Mouse (Mus musculus) lung, postnatal 25 days (tissue): Measurements from ENCODE around the gene Dnah9.
A peak's percentile ranks its signal among the peaks of the same experiment; 100 is the strongest.

ENCODE experiments used
- DNase-seq: peaks from one replicate; pipeline ENCODE4 v3.0.0; 2022; ENCODE audit warnings: low spot score

Gene Dnah9

DNA sequence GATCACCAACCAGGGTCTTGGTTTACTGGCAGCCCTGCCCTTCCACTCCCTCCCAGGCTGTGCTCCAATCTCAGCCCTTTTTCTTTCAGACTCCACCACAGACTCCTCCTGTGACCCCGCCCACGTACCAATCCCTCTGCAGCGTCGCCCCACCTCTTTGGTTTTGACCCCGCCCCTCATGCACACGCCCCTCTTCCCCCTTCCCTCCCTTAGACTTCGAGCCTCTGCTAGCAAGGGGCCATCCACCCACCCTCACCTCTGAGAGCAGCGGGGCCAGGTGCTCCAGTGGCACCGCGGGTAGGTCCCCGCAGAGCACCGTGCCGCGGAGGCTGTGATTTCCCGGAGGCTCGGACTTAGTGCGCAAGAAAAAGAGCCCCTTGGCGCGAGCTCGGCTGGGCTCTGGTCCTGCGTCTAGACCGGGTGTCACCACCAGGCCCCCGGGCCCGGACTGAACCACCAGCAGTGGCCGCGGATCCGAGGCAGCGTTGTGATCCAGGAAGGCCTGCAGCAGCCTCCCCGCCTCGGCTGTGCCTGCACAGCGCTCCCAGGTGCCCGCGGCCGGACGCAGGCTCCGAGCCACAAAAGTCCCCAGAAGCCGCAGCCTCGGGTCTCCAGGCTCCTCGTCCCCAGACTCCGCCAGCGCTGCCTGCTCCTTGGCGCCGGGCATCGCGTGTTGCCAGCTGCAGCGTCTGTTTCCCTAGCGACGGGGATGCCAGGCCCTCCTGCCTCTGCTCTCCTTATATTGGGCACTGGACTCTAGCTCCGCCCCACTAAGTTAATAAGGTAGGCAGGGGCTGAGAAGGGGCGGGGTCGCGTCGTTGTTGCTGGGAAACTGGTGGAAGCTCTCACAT is at the start of gene Dnah9:
Gene Dnah9, minus strand, starts transcription at position 751 of the 851 bp plus-strand sequence.
- DNase-seq, result peak; percentile 73

DNA sequence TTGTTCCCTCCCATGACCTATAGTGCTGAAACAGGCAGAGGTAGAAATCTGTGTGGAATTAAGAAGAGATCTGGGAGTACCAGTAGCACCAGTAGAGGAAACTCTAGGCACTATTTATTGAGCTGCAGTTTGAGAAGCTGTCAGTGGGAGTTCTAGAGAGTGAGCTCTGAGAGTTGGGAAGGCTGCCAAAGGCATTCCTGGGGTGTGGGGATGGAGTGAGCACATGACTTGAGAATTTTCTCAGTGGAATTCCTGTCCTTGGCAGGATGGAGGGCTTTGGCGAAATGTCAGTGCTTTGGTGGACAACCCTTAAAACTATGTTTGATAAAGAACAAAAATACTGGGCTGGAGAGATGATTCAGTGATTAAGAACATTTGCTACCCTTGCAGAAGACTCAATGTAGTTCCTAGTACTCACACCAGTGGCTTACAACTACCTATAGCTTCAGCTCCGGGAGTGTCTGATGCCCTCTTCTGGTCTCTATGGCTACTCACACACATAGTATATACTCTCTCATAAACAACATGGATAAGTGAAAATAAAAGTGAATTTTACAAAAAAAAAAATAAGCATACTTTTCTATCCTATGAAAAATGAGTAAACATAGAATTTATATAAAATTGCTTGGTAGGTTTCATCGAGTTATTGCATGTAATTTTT is 20.4 kb upstream of the Dnah9 start:
- peak; percentile 70 for DNase-seq

DNA sequence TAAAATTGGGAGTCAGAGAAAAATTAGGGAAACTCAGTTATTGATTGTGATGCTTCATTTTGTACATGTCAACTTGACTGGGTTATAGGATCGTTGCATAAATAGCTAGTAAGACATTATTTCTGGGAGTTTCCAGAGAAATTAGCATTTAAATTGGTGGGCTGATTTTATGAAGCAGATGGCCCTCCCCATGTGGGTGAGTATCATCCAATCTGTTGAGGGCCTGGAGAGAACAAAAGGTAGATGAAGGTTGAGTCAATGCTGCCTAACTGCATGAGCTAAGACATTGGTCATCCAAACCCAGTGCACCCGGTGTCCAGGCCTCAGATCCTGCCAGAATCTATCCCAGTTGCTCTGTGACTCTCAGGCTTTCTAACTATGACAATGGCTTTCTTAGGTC is 19.8 kb upstream of the Dnah9 start:
- DNase-seq, result no peak

DNA sequence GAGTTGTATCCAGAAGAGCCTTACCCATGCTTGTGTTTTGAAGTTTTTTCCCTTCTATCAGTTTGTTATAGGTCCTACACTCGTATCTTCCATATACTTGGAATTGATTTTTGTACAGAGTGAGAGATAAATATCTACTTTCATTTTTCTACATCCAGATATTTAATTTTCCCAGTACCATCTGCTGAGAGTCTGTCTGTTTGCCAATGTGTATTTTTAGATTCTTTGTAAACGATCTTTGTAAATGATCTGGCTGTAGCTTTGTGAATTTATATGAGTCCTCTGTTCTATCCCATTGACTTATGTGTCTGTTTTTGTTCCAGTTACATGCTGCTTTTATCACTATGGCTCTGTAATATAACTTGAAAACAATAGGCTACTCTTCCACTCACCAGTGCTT is 9.4 kb upstream of the Dnah9 start:
- no peak for DNase-seq

DNA sequence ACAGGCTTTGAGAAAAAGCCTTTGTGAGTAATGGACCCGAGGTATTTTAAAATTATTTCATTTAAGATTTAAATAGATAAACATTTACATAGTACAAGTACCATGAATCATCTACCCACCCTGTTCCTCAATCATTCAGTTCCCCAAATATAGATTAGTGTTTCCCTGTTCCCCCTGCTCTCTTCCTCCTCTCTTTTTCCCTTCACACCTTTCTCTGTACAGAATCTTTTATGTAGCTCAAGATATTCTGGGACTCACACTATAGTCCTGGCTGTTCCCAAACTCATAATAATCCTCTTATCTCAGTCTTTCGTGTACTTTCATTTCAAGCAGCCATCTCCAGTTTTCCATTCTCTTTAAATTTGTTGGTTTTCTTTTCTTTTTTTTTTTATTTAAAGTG is 4.3 kb downstream of the Dnah9 start:
- no peak for DNase-seq

DNA sequence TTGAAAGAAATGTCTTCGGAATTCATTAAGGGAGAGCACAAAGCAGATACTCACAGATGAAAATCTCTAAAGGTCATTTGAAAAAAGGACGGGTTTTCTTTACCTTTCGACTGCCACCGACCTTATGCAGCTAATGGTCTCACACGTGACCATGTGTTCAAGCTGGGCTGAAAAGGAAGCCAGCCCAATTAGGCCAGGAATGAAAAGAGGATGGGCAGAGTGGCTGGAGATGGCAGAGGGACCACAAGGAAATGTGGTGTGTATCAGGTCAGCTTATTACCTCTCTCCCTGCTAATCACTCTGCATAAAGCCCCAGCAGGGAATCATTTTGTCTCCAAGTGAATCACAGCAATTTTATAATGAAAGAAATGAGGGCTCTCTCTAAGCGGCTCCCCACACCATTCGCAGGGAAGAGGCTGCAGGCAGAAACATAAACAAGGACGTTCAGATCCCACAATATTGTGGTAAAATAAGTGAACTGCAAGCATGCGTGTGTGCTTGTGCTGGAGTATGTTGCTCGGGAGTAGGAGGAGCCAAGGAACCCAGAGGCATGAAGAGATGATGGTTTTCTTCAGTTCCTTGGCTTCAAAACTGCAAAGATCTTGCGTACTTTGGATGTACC is 27.6 kb downstream of the Dnah9 start:
- DNase-seq, result no peak

DNA sequence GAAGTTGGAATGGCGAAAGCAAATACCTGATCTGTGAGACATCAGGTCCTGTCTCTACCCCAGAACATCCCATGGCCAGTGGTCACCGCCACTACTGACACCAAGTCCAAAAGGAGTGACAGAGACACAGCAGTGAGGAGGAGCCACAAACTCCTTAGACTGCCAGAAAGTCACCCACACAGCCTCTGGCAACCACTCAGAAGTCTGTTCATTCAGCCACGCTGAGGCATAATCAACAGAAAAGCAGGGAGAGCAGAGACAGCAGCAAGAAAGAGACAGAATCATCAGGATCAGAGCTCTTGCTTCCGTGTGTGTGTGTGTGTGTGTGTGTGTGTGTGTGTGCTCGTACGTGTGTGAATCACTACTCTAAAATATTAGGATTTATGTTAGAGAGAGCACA is 33.5 kb downstream of the Dnah9 start:
- no peak for DNase-seq

DNA sequence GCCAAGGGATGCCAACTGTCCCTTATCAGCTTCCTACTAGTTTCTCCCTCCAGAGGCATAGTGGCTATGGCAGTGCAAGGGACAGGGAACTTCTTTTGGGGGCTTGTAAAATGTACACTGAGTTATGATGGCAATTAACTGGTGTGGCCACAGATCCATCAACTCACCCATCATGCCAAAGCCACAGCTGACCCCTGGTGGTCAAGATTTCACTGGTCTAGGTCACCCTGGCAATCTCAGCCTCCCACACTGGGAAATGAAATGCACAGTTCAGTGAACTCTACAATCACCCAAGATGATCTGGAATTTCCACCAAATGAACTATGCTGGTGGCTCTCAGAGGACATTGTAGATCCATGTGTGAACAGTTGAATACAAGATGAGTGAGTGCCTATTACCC is 42.2 kb downstream of the Dnah9 start:
- no peak for DNase-seq

DNA sequence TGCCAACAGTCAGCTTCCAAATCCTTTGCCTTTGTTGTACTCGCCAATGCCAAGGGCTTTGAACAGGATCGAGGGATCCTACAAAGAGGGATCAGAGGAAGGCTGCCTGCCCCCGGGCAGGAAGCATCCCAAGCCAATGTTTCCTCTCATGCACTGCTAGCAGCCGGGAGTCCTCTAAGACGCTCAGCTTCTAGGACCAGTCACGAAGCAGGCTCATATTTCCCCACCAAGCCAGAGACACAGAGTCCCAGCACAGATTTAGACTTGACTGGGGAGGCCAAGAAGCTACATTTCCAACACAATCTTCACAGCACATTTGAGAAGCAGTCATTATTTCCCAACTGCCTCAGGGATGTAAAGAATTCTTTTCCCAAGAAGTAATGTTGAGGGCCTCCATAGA is 43.9 kb downstream of the Dnah9 start:
- no peak for DNase-seq

DNA sequence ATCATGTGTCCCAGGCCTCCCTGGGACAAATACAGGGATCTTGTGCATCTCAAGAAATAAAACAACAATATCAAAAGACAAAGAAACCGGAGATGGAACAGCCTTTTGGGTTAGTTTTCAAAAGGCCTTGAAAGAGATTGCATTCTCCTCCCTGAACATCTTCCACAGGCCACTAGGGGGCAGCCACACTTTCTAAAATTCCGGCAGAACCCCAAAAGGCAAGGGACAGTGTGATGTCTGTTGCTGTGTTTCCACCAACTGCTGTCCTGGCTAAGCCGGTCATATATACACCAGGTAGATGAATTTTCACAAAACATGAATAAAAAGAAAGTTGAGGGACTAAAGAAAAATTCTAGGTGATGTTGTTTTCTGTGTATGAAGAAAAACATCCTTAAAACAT is 46.3 kb downstream of the Dnah9 start:
- DNase-seq, result peak; percentile 26

DNA sequence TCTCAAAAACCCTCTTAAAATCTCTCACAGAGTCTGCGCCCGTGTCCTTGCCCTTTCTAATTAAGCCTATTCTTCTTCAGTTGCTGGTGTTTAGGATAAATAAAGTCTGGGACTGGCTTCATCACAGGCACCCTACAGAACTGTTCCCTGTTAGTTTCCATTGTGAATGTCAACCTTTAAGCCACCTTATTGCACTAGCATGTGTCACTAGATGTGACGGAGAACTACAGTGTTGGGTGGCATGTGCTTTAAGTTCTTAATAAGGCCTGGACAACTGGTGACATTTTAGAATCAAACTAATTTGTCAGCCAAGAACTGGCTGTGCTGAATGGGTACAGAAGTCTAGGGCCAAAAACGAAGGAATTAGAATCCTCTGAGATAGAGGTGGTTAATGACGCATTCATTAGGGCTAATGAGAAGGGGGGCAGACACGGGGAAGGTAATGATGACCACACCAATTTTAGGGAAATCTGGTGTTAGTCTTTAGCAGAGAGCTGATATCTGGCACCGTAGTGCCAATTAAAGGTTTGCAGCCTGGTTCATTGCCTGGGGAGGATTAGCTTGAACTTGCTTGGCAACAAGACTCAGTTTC is 84.6 kb downstream of the Dnah9 start:
- no peak for DNase-seq

DNA sequence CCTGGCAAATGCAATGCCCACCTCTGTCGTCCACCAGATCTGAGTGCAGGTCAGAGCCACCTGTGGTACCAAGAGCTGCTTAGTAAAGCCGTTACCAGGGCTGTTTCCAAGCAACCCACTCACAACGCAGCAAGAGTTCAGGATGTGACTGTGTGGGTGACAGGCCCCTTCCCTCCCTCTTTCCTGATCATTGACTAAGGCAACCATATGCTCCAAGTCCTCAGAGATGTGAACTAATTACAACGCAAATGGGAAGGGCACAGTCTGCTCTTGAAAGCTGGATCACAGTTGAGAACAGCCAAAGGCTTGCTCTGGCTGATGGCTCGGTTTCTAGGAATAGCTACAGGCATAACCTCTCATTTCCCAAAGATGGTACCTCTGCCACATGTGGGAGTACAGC is 95.4 kb downstream of the Dnah9 start:
- DNase-seq, result no peak

DNA sequence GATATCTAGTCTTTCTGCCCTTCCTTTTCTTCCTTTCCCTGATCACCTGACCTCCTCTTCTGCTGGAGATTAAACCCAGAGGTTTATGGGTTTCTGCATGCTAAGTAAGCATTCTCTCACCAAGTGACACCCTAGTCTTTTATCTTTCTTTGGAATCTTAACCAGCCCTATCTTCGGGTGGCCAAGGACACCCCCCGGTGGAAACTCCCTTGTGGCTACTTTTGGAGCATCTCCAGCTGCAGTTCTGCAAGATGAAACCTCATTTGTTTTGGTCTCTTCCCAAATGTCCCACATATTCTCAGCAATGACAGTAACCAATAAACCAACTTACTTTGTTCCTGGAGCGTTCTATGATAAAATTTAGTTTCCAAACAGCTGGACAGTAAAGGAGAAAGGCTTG is 109.4 kb downstream of the Dnah9 start:
- DNase-seq, result no peak

DNA sequence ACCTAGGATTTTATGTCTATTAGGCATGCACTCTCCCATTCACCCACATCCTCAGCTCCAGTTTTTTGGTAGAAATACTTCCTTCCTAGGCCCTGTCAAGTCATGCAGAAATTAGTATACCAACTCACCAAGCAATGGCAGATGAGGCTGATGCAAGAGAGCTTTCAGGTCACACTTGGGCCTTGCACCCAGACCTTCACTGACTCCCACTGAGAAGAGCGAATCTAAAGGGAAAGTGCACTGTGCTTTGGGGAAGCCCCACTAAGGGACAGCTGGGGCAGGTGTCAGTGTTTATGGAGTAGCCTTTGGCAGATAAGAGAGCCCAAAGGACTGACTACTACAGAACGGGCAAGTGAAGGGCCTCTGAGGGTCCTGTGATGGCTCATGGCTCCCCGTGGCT is 117.1 kb downstream of the Dnah9 start:
- DNase-seq, result no peak

DNA sequence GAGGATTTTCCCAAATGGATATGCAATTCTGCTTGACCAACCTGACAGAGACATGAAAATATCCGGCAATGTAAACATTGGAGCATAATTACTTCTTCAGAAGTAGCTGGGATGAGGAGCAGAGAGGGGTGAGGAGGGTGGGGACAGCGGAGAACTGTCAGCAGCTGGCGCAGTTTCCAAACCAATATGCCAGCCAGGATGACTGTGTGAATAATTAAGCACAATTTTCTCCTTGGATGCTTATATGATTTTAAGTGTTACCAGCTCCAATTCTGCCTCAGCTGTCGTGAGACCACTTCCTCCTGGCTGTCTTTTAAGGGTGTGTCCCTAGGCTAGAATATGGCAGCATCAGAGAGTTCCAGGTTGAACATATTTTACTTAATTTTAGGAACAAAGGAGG is 119.2 kb downstream of the Dnah9 start:
- no peak for DNase-seq

DNA sequence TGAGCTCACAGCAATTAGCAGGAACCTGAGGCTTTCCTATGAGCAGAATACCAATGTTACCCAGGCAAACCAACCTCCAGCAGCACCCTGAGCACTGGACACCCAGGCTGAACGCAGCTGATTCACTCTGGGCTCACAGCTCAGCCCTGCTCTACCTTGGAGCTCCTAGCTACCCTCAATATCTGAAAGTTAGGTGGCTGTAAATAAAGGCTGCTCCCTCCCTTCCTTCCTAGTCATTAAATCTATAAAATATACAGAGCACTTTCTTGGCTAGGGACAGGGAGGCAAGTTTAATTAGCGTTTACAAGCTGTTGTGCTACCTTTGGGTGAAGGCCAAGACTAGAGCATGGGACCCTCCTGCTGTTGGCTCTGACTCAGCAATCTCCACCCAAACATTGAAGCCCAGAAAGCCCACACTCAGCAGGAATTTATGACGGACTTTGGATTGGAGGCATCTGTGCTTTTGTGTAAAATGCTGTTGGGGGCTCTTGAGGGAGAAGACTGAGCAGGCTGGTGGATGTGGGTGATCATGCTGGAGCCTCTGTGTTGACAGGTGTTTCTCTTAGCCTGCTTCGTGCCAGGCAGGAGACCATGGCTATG is 121.7 kb downstream of the Dnah9 start:
- DNase-seq, result no peak

DNA sequence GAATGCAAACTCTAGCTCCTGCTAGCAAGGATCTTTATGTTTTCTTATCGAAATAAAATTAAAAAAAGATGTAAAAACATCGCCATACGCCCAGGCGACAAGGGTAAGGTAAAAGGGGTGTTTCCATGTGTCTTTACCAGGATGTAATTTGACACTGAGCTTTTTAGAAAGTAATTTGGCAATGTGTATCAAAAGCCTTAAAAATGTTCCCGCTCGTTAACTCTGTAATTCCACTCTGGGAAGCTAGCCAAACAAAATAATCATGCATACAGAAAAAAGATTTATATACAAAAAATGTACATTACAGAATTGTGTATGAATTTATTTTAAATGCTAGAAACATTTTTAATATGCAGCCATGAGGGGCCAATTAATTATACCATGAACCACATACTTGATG is 124.7 kb downstream of the Dnah9 start:
- DNase-seq, result no peak

DNA sequence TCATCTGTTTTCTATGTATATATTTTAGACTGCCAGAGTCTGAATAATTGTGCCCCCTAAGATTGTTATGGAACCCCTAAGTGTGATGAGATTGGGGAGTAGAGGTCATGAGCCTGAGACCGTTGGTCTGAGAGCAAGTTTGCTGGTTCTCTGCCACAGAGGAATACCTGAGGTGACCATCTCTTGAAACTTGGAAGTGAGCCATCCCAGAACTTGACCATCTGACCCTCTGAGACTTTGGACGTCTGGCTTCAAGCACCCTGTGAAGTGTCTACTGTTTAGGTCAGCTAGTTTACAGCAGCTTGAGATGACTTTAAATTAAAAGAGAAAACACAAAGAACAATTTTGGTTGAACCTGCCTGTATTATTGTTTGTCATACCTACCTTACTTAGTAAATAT is 125.8 kb downstream of the Dnah9 start:
- DNase-seq, result no peak

DNA sequence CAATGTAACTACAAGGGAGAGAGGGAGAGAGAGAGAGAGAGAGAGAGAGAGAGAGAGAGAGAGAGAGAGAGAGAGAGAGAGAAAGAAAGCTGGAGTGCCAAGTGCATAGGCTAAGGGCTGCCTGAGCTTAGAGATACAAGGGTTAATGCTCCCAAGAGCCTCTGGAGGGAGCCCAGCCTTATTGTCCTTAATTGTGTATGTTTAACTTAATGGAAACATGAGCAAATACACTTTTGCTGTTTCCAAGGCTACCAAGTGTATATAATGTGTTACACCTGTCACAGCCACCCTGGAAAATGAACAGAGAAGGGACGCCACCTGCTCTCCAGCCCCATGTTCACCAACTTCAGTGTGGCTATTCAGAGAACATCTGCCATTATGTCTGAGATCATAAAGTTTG is 142.6 kb downstream of the Dnah9 start:
- no peak for DNase-seq

DNA sequence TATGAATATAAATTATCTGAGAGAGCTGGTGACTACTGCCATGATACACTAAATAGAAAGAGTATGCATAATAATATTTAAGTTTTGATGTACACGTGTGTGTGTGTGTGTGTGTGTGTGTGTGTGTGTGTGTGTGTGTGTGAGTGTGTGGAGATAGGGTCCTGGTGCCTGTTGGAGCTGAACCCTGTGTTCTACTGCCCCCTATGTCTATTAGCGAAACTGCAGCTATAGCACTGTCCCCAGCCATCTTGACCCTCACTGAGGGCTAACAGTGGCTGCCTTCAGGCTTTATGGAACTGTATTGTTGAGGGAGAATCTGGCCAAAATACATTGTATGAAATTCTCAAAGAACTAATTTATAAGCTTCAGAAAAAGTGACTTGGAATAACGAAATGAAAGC is 192.5 kb downstream of the Dnah9 start:
- DNase-seq, result no peak

DNA sequence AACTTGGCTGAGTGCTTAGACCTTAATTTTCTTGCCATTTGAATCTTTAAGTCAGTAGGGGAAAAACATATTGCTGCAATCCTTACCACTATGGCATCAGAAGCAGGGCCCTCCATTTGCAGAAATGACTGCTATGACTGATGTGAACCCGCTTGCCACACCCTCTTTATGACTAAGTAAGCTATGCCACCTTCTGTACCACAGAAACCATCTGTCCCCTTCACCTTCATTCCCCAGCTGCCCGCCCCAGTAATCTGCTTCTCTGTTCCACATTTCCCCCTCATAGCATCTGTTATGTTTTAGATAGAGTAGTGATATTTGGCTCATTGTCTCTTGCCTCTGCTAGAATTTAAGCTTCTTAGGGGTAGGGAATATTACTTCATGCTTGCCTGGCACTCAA is 237.6 kb downstream of the Dnah9 start:
- no peak for DNase-seq

DNA sequence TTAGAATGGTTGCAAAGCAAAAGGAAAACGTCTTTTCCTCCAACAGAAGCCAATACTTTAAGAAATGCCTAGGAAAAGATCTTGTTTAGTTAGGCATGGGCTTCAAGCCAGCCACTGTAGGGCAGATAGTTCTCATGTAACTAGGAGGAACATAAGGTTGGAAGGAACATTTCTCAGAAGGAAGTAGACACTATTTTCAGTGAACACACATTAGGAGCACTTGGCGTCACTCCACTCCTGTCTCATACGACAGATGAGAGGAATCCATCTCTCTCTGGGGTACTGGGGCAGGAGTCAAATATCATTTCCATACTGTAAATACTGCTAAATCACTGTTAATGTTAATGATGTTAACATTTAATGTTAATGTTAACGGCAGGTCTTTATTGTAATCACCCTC is 238.0 kb downstream of the Dnah9 start:
- DNase-seq, result no peak

DNA sequence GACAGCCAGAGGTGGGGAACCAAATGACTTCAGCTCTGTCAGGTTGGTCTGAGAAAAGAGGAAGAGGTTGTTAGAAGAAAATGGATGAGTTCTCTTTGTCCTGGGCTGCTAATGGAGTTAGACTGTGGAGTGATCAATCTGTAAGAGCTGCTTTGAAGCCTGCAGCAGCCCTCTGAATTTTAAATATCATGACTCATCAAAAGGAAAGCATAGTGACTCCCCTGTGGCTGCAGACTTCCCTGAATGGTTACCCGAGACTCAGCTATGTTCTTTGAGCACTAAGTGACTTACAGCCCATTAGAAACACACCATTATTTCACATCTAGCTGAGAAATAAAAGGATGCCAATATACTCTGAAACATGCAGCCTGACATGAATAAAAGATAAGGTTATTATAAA is 240.4 kb downstream of the Dnah9 start:
- no peak for DNase-seq
